Mouse (Mus musculus): ENCODE measurements around the gene Defa22.
"Not testable (repeated sequence)": the region's sequence is repeated elsewhere in the genome, so short reads cannot be mapped to it uniquely, and the experiment has no call there.

Gene Defa22

DNA sequence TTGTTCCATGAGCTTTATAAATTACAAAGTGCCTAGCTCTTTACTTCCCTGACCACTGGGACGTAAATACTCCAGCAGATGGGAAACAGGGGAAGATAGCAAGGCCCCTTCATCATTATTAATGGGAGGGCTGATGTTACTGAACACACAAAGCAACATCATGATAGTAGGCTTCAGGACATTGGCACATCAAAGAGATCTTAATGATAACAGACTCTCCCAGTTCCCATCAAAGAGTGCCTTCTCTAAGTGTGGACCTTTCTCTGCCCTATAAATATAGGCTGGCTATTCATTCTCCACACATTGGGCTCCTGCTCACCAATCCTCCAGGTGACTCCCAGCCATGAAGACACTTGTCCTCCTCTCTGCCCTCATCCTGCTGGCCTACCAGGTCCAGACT is at the start of gene Defa22:
Defa22 (plus strand) TSS at position 301 of the 400 bp plus-strand sequence.
- DNase-seq (ENCODE audit: low spot score in 2 of 2) = not testable (repeated sequence)

GRCm38 (mm10) chr8:21134342-21134741 is 27.7 kb upstream of the Defa22 start, which contains the start of gene Defa30:
Defa30 (plus strand) TSS chr8:21134642.
- not testable (repeated sequence) for DNase-seq (ENCODE audit: low spot score in 2 of 2)

DNA sequence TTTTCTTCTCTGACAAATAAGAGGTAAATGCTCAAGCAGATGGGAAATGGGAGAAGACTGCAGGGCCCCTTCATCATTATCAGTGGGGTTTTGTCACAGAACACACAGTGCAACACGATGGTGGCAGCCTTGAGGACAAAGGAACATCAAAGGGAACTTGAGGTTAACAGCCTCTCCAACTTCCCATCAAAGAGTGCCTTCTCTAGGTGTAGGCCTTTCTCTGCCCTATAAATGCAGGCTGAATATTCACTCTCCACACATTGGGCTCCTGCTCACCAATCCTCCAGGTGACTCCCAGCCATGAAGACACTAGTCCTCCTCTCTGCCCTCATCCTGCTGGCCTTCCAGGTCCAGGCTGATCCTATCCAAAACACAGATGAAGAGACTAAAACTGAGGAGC is 29.2 kb downstream of the Defa22 start, which contains the start of gene Defa31:
Defa31 (plus strand) TSS at position 301 of the 400 bp plus-strand sequence.
- not testable (repeated sequence) for DNase-seq (ENCODE audit: low spot score in 2 of 2)

GRCm38 (mm10) chr8:21201261-21201660 is 39.2 kb downstream of the Defa22 start, which contains the start of gene Gm15293:
Gm15293 (plus strand) TSS chr8:21201561.
- not testable (repeated sequence) for DNase-seq (ENCODE audit: low spot score in 2 of 2)
